Mouse (Mus musculus): ENCODE data around the gene Dcp1b. TPM values are rescaled to one million over a fixed set of nuclear protein-coding genes. Genes with fewer than 3 reads are reported as not detected.

Dcp1b gene
- polyA plus RNA-seq, 1 experiment from 2014 or later = 15.6 TPM

DNA sequence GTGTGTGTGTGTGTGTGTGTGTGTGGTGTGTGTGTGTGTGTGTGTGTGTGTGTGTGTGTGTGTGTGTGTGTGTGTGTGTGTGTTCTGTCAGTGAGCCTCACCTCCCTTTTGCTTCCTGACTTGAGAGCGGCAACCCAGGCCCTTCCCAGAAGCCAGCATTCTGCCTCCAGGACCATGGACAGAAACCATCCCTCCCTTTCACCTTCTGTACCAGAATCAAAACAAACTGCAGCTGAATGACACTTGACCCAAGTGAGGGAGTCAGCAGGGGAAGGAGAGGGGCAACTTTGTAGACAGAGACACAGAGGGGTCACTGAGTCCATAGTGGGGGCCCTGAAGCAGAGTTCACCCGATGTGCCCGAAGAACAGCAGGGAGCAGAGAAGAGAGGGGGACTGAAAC lies 58.0 kb downstream of the Dcp1b start:
- H3K4me2 ChIP-seq (ENCODE audit: low read length) = no peak overlapping the region
- WGBS = 51% methylated on average over 3 of the region's 3 CpGs
- DNase-seq = no peak

DNA sequence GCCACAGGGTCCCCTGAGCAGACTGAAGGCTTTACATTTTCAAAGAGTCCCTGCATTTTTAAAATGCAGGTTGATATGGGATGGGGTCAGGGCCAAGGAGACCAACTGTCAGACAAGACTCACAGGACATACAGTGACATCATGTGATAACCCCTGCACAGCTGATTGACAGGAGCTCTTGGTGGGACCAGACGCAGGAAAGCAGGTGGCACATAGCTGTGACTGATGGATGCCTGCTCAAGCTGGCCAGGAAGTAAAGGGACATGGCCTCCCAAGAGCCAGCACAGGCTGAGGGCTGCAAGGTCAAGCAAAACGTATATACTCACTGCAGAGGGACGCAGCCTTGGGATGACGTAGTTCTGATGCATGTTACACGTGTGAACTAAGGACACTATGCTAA lies 60.4 kb downstream of the Dcp1b start:
- no peaks in the 10 kb centered on the region for H3K36me3 ChIP-seq (ENCODE audit: control insufficient read depth, insufficient read depth, low read length)
- no peak overlapping the region for H3K27ac ChIP-seq (replicated peaks; ENCODE audit: low read depth, low read length)
- WGBS = 84% methylated on average over 5 of the region's 5 CpGs
- no peak overlapping the region for H3K9ac ChIP-seq (replicated peaks; ENCODE audit: low read length)
- DNase-seq (no peak), ATAC-seq (ENCODE audit: low FRiP score, low TSS enrichment) (no peak)
- no peaks in the 10 kb centered on the region for H3K9me3 ChIP-seq (ENCODE audit: control insufficient read depth, low read length)
- H3K4me3 ChIP-seq (replicated peaks; ENCODE audit: low read depth, low read length) = no peak overlapping the region
- H3K4me1 ChIP-seq (ENCODE audit: control insufficient read depth, insufficient read depth, low read length) = peaks cover 11% of the 10 kb centered on the region
- no peak overlapping the region for H3K4me2 ChIP-seq (ENCODE audit: low read length)
- H3K27me3 ChIP-seq (ENCODE audit: control insufficient read depth, insufficient read depth, low read length) = no peaks in the 10 kb centered on the region

More for the DNA sequence above, 58.0 kb downstream of the Dcp1b start:
- no peak overlapping the region for H3K9ac ChIP-seq (replicated peaks; ENCODE audit: low read length)
- no peak for ATAC-seq (ENCODE audit: low FRiP score, low TSS enrichment)
- no peaks in the 10 kb centered on the region for H3K36me3 ChIP-seq (ENCODE audit: control insufficient read depth, insufficient read depth, low read length)
- no peaks in the 10 kb centered on the region for H3K9me3 ChIP-seq (ENCODE audit: control insufficient read depth, low read length)
- no peak overlapping the region for H3K27ac ChIP-seq (replicated peaks; ENCODE audit: low read depth, low read length)
- H3K4me1 ChIP-seq (ENCODE audit: control insufficient read depth, insufficient read depth, low read length) = peaks cover 11% of the 10 kb centered on the region
- no peak overlapping the region for H3K4me3 ChIP-seq (replicated peaks; ENCODE audit: low read depth, low read length)
- no peaks in the 10 kb centered on the region for H3K27me3 ChIP-seq (ENCODE audit: control insufficient read depth, insufficient read depth, low read length)

DNA sequence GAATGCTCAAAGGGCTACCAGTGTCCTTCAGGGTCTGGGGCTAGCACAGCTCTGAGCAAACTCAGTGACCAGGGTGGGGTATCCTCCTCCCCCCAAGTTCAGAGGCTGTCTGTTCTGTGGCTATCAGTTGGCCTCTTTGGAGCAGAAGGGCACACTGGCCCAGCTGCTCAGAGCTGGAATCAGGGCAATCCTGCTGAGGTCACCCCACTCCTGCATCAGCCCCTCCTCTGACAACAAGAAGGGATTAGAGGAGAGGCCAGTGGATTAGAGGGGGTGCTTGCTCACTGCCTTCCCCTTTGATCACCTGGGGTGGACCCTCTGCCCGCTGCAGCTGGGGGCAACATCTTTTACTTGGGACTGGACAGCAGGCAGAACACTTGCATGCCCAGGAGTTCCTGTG lies 61.2 kb downstream of the Dcp1b start, which contains the start of gene Cacna2d4:
Gene Cacna2d4, plus strand, starts transcription at position 286 of the 400 bp plus-strand sequence.
- 0 out of 2 replicates have a peak, but pooled peaks have one; percentile 36 for ATAC-seq (ENCODE audit: low FRiP score, low TSS enrichment)
- Histone ChIP-seq H3K27ac (replicated peaks; ENCODE audit: low read depth, low read length) (peak within 1 kb of the TSS; percentile 67), H3K9ac (replicated peaks; ENCODE audit: low read length) (no peak within 1 kb of the TSS)

DNA sequence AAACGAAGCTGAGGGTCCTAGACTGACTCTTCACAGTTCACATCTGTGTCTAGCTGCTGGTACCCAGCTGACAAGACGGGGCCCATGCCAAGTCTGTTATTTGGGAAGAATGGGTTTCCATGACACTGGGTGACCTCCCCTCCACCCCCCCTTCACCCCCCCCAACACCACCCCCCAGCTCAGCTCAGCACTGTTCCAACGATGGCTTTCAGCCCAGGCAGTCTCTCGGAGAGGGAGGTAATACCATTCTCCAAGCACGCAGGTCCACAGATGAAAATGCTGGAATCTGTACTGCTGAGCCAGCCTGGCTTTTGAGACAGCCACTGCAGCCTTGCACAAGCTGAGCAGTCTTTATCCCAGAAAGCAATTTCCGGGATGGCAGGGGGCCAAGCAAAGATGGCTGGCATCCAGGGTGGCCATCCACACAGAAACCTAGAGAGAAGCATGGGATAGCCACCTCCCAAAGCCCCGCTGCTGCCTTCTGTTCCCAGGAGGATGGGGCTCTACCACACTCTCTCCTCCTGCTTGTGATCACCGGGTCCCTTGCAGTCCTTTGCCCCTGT lies 62.5 kb downstream of the Dcp1b start:
- Histone ChIP-seq H3K27ac (replicated peaks; ENCODE audit: low read depth, low read length) (peak overlapping the region; percentile 67), H3K9me3 (ENCODE audit: control insufficient read depth, low read length) (no peaks in the 10 kb centered on the region), H3K27me3 (ENCODE audit: control insufficient read depth, insufficient read depth, low read length) (no peaks in the 10 kb centered on the region), H3K9ac (replicated peaks; ENCODE audit: low read length) (no peak overlapping the region), H3K4me3 (replicated peaks; ENCODE audit: low read depth, low read length) (no peak overlapping the region), H3K4me1 (ENCODE audit: control insufficient read depth, insufficient read depth, low read length) (peaks cover 16% of the 10 kb centered on the region), H3K36me3 (ENCODE audit: control insufficient read depth, insufficient read depth, low read length) (no peaks in the 10 kb centered on the region), H3K4me2 (ENCODE audit: low read length) (no peak overlapping the region)
- DNase-seq (peak; percentile 75), ATAC-seq (ENCODE audit: low FRiP score, low TSS enrichment) (peak; percentile 80)
- WGBS = 59% methylated on average over 8 of the region's 8 CpGs

More for the DNA sequence above, 61.2 kb downstream of the Dcp1b start, which contains the start of gene Cacna2d4:
- Histone ChIP-seq H3K9me3 (ENCODE audit: control insufficient read depth, low read length) (no peaks in the 10 kb centered on the region), H3K36me3 (ENCODE audit: control insufficient read depth, insufficient read depth, low read length) (no peaks in the 10 kb centered on the region), H3K4me3 (replicated peaks; ENCODE audit: low read depth, low read length) (no peak within 1 kb of the TSS), H3K4me2 (ENCODE audit: low read length) (no peak within 1 kb of the TSS), H3K4me1 (ENCODE audit: control insufficient read depth, insufficient read depth, low read length) (peaks cover 15% of the 10 kb centered on the region), H3K27me3 (ENCODE audit: control insufficient read depth, insufficient read depth, low read length) (no peaks in the 10 kb centered on the region)
- WGBS = 27% methylated on average over 1 of the region's 1 CpGs
- no peak for DNase-seq

DNA sequence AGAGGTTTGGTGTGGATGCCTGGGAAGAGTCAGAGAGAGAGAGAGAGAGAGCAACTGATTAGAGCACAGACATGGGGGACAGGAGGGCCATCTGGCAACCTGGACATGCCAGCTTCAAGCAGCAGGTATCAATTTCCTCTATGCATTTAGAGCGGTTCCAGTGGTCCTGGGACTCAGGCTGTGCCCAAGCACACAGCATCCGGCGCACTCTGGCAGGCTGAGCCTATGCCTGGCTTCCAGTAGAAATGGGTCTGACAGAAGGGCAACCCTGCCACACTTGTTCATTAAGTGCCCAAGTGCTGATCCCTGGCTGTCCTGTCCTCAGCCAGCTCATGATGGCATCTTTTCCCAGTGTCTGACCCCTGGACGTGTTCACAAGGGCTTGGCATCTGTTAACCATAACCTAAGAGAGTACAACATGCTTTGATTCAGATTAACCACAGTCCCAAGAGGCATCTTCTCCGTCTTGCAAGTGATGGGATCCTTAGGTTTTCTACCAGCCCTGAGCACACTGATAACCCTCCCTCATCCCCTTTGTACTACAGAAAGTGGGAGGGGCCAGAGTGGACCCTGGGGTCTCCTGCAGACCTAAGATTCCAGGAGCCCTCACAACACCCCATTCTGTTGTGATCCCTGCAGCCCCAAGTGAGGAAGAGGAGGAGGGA lies 64.4 kb downstream of the Dcp1b start:
- H3K9ac ChIP-seq (replicated peaks; ENCODE audit: low read length) = no peak overlapping the region
- 85% methylated on average over 5 of the region's 5 CpGs for WGBS
- no peaks in the 10 kb centered on the region for H3K36me3 ChIP-seq (ENCODE audit: control insufficient read depth, insufficient read depth, low read length)
- H3K27ac ChIP-seq (replicated peaks; ENCODE audit: low read depth, low read length) = no peak overlapping the region
- peaks cover 16% of the 10 kb centered on the region for H3K4me1 ChIP-seq (ENCODE audit: control insufficient read depth, insufficient read depth, low read length)
- H3K4me2 ChIP-seq (ENCODE audit: low read length) = no peak overlapping the region
- H3K27me3 ChIP-seq (ENCODE audit: control insufficient read depth, insufficient read depth, low read length) = no peaks in the 10 kb centered on the region
- H3K4me3 ChIP-seq (replicated peaks; ENCODE audit: low read depth, low read length) = no peak overlapping the region
- ATAC-seq (ENCODE audit: low FRiP score, low TSS enrichment) (no peak), DNase-seq (no peak)
- H3K9me3 ChIP-seq (ENCODE audit: control insufficient read depth, low read length) = no peaks in the 10 kb centered on the region

DNA sequence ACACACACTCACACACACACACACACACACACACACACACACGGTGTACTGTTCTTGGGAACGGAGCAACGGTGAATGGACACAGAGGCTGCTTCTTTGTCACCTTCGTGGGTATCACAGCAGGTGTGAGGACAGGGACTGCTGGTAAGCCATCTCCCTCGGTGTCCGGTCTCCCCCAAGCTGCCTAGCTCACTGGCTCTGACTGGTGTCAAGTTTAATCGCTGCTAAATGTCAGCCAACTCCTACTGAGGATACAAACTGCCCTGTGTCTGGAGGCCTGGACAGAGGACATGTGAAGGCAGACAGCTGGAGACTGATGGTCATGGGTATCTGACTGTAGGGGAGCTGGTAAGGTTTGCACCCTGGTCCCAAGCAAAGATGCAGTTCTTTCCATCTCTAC lies 65.2 kb downstream of the Dcp1b start:
- Histone ChIP-seq H3K9me3 (ENCODE audit: control insufficient read depth, low read length) (no peaks in the 10 kb centered on the region), H3K36me3 (ENCODE audit: control insufficient read depth, insufficient read depth, low read length) (no peaks in the 10 kb centered on the region), H3K4me1 (ENCODE audit: control insufficient read depth, insufficient read depth, low read length) (peaks cover 16% of the 10 kb centered on the region), H3K9ac (replicated peaks; ENCODE audit: low read length) (no peak overlapping the region), H3K4me2 (ENCODE audit: low read length) (no peak overlapping the region), H3K27ac (replicated peaks; ENCODE audit: low read depth, low read length) (no peak overlapping the region), H3K4me3 (replicated peaks; ENCODE audit: low read depth, low read length) (no peak overlapping the region), H3K27me3 (ENCODE audit: control insufficient read depth, insufficient read depth, low read length) (no peaks in the 10 kb centered on the region)
- ATAC-seq (ENCODE audit: low FRiP score, low TSS enrichment) (no peak), DNase-seq (no peak)
- 78% methylated on average over 7 of the region's 7 CpGs for WGBS

DNA sequence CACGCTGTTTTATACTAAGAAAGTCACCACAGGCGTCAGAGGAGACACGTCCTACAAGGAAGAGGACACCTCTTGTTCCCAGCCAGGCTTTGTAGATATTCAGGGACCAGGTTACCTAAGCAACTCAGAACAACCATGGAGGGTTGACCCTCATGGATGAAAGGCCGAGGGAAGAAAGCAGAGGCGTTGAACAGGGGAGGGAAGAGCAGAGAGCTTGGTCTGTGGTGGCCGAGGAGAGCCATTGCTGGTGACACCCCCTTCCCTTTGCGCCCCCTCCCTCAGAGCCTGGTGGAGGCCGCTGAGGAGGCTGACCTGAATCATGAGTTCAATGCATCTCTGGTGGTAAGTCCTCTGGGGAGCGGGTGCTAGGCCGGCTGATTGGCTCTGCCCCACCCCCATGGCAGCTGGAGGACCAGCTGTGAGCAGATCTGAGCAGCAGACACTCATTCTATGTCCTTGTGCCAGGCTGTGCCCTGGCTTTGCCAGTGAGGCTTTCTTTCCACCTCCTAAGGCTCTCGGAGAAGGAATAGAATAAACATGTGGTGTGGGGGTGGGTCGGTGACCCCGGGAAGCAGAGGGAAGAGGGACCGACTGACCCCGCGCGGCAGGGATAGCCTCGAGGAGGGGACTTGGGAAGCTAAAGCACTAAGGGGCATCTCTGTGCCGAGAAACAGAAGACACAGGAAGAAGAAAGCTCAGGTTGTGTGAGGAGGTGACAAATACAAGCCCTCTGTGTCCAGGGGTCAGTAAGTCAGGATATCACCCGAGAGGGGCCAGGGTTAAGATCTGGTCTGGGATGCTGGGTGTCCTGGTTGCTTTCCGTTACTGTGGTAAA lies 66.0 kb downstream of the Dcp1b start:
- no peaks in the 10 kb centered on the region for H3K27me3 ChIP-seq (ENCODE audit: control insufficient read depth, insufficient read depth, low read length)
- DNase-seq (no peak), ATAC-seq (ENCODE audit: low FRiP score, low TSS enrichment) (no peak)
- H3K4me1 ChIP-seq (ENCODE audit: control insufficient read depth, insufficient read depth, low read length) = peaks cover 16% of the 10 kb centered on the region
- no peak overlapping the region for H3K27ac ChIP-seq (replicated peaks; ENCODE audit: low read depth, low read length)
- H3K9me3 ChIP-seq (ENCODE audit: control insufficient read depth, low read length) = no peaks in the 10 kb centered on the region
- H3K9ac ChIP-seq (replicated peaks; ENCODE audit: low read length) = no peak overlapping the region
- H3K4me3 ChIP-seq (replicated peaks; ENCODE audit: low read depth, low read length) = no peak overlapping the region
- WGBS = 66% methylated on average over 21 of the region's 21 CpGs
- H3K36me3 ChIP-seq (ENCODE audit: control insufficient read depth, insufficient read depth, low read length) = no peaks in the 10 kb centered on the region
- H3K4me2 ChIP-seq (ENCODE audit: low read length) = no peak overlapping the region

DNA sequence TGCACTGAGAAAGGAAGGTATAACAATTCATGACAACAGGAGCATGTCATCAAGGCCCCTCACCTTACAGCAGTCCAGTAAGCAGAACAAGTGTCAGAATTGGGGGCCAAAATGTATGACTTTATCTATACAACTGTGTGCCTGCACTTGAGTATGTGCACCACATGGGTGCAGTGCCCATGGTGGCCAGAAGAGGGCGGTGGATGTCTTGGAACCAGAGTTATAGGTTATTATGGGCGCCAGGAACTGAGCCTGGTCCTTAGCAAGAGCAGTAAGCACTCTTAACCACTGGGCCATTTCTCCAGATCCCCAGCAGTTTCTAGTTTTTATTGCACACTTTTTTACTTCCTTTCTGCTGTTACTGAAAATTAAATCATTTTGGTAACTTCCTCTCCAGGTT lies 71.0 kb downstream of the Dcp1b start:
- no peaks in the 10 kb centered on the region for H3K36me3 ChIP-seq (ENCODE audit: control insufficient read depth, insufficient read depth, low read length)
- H3K27me3 ChIP-seq (ENCODE audit: control insufficient read depth, insufficient read depth, low read length) = no peaks in the 10 kb centered on the region
- no peak overlapping the region for H3K9ac ChIP-seq (replicated peaks; ENCODE audit: low read length)
- 0 out of 2 replicates have a peak, but pooled peaks cover 3% of the 10 kb centered on the region for H3K4me1 ChIP-seq (ENCODE audit: control insufficient read depth, insufficient read depth, low read length)
- H3K4me3 ChIP-seq (replicated peaks; ENCODE audit: low read depth, low read length) = no peak overlapping the region
- H3K9me3 ChIP-seq (ENCODE audit: control insufficient read depth, low read length) = no peaks in the 10 kb centered on the region
- DNase-seq (no peak), ATAC-seq (ENCODE audit: low FRiP score, low TSS enrichment) (no peak)
- H3K4me2 ChIP-seq (ENCODE audit: low read length) = no peak overlapping the region
- H3K27ac ChIP-seq (replicated peaks; ENCODE audit: low read depth, low read length) = no peak overlapping the region
- 48% methylated on average over 2 of the region's 2 CpGs for WGBS

Measured in midbrain, embryonic 14.5 days (tissue).